Comparison of ENCODE assay signal across 13 mouse cellular contexts in genomic region chr17:72250482-72251405, GRCm38 (mm10).
DNase-seq lines count a peak whose midpoint lies in the region; ATAC-seq lines count a peak whose summit lies in the region.
"Had no signal": no experiment of that assay in that cellular context is flagged by ENCODE, and none has a peak within 500 bp of the region (broad histone marks: within the 10 kb centered on the region; RNA-seq: fewer than 3 reads in every experiment).

No protein-coding gene starts in this region.

- H3K4me2 ChIP-seq in forebrain, embryonic 13.5 days, result no peak overlapping the region
- no peak overlapping the region for H3K4me2 ChIP-seq in forebrain, embryonic 11.5 days (ENCODE audit: low read depth, low read length, severe bottlenecking)
- H3K4me2 ChIP-seq in embryonic facial prominence, embryonic 15.5 days (replicated peaks), result no peak overlapping the region
- H3K4me2 ChIP-seq: limb, embryonic 15.5 days had no signal

- H3K27ac ChIP-seq in forebrain, embryonic 13.5 days, result no peak overlapping the region
- H3K27ac ChIP-seq in forebrain, embryonic 11.5 days (ENCODE audit: low read depth, low read length), result no peak overlapping the region
- no peak overlapping the region for H3K27ac ChIP-seq in embryonic facial prominence, embryonic 15.5 days (replicated peaks)
- H3K27ac ChIP-seq: limb, embryonic 15.5 days had no signal

- H3K27me3 ChIP-seq in forebrain, embryonic 13.5 days, result no peaks in the 10 kb centered on the region
- no peaks in the 10 kb centered on the region for H3K27me3 ChIP-seq in forebrain, embryonic 11.5 days (ENCODE audit: control insufficient read depth, insufficient read depth, low read length)
- H3K27me3 ChIP-seq in embryonic facial prominence, embryonic 15.5 days, result no peaks in the 10 kb centered on the region
- H3K27me3 ChIP-seq: limb, embryonic 15.5 days had no signal

- DNase-seq in forebrain, embryonic 11.5 days (ENCODE audit: low spot score), result no peak
- peak; percentile 4 to 29 for DNase-seq in layer of hippocampus, adult 18-20 months (ENCODE audit: low spot score in 2 of 2)
- no peak for DNase-seq in layer of hippocampus, adult 9-10 months (ENCODE audit: low spot score)
- peak; percentile 4 to 10 for DNase-seq in layer of hippocampus, postnatal 36 days
- no peak for DNase-seq in embryo, embryonic 10.5 days (ENCODE audit: low spot score)
- DNase-seq in adrenal gland, postnatal 36 days, result no peak
- DNase-seq: B cell, adult 2 months; cerebellum, adult 9-11 months; kidney, adult 18-20 months had no signal

- 71% methylated on average over 7 of the region's 7 CpGs for WGBS in forebrain, embryonic 13.5 days
- 82% methylated on average over 7 of the region's 7 CpGs for WGBS in forebrain, embryonic 11.5 days
- 64% methylated on average over 7 of the region's 7 CpGs for WGBS in embryonic facial prominence, embryonic 15.5 days

- no peak overlapping the region for H3K9ac ChIP-seq in forebrain, embryonic 13.5 days
- no peak overlapping the region for H3K9ac ChIP-seq in forebrain, embryonic 11.5 days (ENCODE audit: low read length)
- no peak overlapping the region for H3K9ac ChIP-seq in embryonic facial prominence, embryonic 15.5 days
- H3K9ac ChIP-seq: limb, embryonic 15.5 days had no signal

- H3K36me3 ChIP-seq in forebrain, embryonic 13.5 days (ENCODE audit: poor library complexity, severe bottlenecking), result no peaks in the 10 kb centered on the region
- H3K36me3 ChIP-seq in forebrain, embryonic 11.5 days (ENCODE audit: control insufficient read depth, insufficient read depth, low read length), result no peaks in the 10 kb centered on the region
- no peaks in the 10 kb centered on the region for H3K36me3 ChIP-seq in embryonic facial prominence, embryonic 15.5 days
- H3K36me3 ChIP-seq: G1E; limb, embryonic 15.5 days had no signal

- no peak overlapping the region for H3K4me3 ChIP-seq in forebrain, embryonic 13.5 days
- H3K4me3 ChIP-seq in forebrain, embryonic 11.5 days (ENCODE audit: low read depth, low read length), result no peak overlapping the region
- H3K4me3 ChIP-seq in embryonic facial prominence, embryonic 15.5 days (replicated peaks), result no peak overlapping the region
- H3K4me3 ChIP-seq: limb, embryonic 15.5 days had no signal

- peak; percentile 50; the same call in 1 of the 2 replicates for ATAC-seq in forebrain, embryonic 13.5 days
- ATAC-seq in forebrain, embryonic 11.5 days (replicated peaks; ENCODE audit: low FRiP score), result no peak
- peak; percentile 18; the same call in 1 of the 2 replicates for ATAC-seq in embryonic facial prominence, embryonic 15.5 days (ENCODE audit: insufficient number of reproducible peaks, low FRiP score, low TSS enrichment, low read depth)

- H3K4me1 ChIP-seq in forebrain, embryonic 13.5 days, result no peaks in the 10 kb centered on the region
- no peaks in the 10 kb centered on the region for H3K4me1 ChIP-seq in forebrain, embryonic 11.5 days (replicated peaks; ENCODE audit: control insufficient read depth, insufficient read depth, low read length)
- H3K4me1 ChIP-seq in embryonic facial prominence, embryonic 15.5 days, result no peaks in the 10 kb centered on the region

- H3K9me3 ChIP-seq in forebrain, embryonic 13.5 days (replicated peaks), result no peaks in the 10 kb centered on the region
- H3K9me3 ChIP-seq in forebrain, embryonic 11.5 days (ENCODE audit: control insufficient read depth, low read length), result no peaks in the 10 kb centered on the region
- no peaks in the 10 kb centered on the region for H3K9me3 ChIP-seq in embryonic facial prominence, embryonic 15.5 days (replicated peaks)
- H3K9me3 ChIP-seq: limb, embryonic 15.5 days had no signal

Comparison
In these comparisons a context has a peak if more than half of its experiments do, and no peak if none do; other contexts are left out.
1. DNase-seq: peak in layer of hippocampus, adult 18-20 months (2 of 2) and layer of hippocampus, postnatal 36 days (2 of 2); none in forebrain, embryonic 11.5 days (single experiment), layer of hippocampus, adult 9-10 months (single experiment), embryo, embryonic 10.5 days (single experiment) and adrenal gland, postnatal 36 days (0 of 2).